Mouse (Mus musculus) megakaryocyte-erythroid progenitor cell, adult 5-6 weeks (primary cell): ENCODE measurements at regions not wholly inside any gene's neighbourhood (a gene's known extent, or its start where the extent isn't known, plus 50 kb on each side); places are given as distances from the start of the nearest gene placed in this dataset.

Experiments
- ATAC-seq: replicated peaks from 2 replicates; pipeline ENCODE4 v1.8.0; 2016; ENCODE audit warnings: mild to moderate bottlenecking, inconsistent platforms; ENCODE audit not compliant: severe bottlenecking, poor library complexity, low FRiP score, low TSS enrichment

DNA sequence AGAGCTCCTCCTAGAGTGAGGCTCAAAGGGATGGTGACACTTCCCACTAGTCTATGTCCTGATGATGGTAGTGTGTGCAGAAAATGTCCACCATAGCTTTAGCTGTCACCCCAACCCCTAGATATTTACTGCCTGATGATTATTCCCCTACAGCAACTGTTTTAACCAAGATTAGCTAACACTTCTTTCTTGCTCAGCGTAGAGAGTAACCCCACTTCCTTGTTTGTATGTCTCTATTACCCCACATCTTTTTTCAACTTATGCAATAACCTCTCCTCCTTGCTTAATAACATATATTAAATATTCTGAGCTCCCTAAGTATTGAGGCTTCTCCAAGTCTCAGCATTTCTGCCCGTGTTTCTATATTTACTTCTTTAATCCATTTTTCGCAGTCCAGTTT is 404.2 kb upstream of the Cntn3 start:
- no peak for ATAC-seq

DNA sequence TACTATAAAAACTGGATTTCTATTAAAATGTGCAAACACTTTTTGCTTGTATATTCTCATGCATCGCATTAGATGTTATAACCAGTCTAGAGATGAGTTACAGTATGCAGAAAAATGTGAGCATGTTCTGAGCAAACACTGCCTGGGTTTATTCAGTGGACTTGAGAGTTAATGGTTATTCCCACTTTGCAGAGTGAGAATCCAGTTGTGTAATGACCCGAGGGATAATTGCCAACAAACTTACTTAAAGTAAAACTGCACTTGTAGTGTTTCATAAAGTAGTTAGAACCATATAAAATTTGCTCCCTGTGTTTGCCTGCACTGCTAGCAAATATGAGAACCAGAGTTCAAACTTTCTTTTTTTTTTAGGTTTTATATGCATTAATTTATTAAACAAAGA is 450.4 kb upstream of the Cntn3 start:
- no peak for ATAC-seq

DNA sequence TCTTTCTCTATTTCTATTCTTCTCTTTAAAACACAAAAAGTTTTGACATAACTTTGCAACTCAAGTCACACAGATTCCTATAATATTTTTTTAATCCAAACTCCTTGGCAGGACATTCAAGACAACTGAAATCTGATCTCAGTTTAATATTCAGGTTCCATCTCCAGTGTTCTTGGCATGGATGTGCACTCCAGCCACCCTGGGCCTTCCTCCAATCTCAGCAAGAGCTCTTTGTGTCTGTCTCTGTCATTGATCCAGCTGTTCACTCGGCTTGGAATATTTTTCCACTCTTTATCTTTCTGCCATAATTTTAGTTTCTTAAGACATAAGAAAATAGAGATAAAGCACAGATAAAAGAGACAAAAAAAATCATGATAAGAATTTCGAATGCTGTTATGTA is 451.1 kb upstream of the Cntn3 start:
- no peak for ATAC-seq

DNA sequence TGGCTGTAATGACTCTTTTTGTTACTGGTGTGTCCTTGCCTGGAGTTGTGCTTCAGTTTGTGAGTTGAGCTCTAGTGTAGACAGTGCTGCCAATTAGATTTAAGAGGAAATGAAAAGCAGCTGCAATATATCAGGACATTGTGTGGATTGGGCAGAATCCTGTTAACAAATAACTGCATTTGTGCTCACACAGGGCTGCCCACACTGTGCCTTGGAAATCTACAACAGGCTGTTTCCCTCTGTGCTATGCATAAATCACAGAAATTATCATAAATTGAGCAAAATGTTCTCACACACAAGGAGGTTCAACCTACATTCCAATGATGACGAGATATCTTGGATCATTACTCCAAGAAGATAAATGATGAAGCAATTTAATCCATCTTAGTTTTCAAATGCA is 455.2 kb upstream of the Cntn3 start:
- no peak for ATAC-seq

DNA sequence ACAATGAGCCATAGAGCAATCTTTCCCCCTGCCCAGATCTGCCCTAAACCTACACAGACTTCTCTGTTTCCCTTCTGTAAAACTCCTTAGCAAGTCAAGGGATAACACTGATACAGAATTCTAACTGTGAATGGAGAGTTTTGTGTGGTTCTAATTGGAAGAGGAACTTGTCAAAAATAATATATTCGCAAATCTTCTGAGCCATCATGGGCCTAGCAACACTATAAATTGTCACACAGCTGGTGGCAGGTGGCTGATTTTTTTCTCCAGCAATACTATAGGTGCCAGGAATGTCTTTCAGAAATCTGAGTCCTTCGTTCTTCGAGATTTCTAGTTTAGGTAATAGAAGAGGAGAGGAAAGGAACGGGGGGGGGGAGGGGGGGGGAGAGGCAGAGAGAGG is 460.5 kb upstream of the Cntn3 start:
- ATAC-seq: no peak

DNA sequence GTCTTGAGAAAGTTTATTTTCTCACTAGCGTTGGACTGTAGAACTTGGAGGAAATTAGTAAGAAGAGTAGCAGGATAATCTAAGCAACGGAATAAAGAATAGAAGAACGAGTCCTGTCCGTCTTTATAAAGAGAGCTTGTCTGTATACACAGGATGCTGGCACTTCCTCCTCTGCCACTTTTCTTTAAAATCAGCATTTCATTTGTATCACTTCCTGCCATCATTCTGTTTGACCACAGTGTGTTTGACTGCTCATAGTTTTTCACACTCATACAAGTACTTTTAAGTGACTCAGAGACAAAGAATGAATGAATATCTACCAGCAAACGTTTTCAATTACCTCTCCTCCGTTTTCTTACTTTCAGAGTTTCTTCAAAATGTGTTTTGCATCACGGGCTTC is 461.0 kb upstream of the Cntn3 start:
- ATAC-seq: no peak

DNA sequence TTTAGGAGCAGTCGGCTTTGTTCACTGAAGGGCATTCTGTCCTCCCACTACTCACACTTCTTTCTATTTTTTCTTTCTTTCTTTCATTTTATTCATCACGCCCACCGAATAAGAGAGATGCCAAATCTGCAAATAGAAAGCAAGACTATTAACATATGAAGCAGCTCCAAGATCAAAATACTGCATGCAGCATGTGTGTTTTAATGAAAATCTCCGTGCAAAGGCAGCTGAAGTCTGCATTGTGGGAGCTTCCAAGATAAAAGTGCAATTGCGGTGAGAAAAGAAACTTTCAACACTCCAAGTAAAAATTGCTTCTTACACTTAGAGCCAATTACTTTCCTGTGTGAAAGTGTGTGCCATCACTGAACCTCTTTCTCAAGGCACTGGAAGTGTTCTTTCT is 449.8 kb upstream of the Chl1 start:
- ATAC-seq: no peak

DNA sequence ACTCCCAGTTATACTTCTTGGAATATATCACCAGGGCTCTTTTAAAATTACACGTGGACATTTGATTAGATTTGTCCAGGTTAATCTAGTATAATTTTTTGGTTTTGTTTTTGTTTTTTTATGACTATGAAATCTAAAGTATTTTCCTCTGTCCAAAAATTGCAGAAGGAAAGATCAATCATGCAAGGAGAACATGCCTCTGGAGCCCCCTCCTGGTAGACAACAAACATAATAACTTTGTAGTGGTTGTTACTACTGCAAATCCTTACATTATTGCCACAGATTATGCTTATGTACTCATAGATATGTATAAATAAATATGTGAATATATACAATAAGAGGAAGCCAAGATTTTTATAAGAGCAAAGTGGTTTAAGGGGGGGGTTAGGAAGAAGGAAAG is 404.2 kb upstream of the Chl1 start:
- no peak for ATAC-seq

DNA sequence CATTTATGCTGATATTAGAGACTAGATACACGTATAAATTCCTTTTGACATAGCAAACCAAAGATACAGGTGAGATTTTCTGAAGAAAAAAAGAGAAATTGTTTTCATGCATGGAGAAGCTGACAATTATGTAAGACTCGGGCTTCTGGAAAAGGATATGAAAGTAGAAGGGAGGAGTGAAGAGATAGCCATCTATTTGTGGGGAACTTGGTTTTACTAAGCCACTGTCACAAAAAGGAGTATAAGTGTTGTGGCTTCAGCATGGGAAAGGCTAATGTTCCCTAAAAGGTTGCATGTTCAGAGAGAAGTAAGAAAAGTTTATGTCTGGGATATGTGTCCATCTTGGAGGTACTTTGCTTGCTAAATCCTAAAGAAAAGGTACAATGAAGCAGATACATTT is 390.8 kb upstream of the Chl1 start:
- ATAC-seq: no peak

DNA sequence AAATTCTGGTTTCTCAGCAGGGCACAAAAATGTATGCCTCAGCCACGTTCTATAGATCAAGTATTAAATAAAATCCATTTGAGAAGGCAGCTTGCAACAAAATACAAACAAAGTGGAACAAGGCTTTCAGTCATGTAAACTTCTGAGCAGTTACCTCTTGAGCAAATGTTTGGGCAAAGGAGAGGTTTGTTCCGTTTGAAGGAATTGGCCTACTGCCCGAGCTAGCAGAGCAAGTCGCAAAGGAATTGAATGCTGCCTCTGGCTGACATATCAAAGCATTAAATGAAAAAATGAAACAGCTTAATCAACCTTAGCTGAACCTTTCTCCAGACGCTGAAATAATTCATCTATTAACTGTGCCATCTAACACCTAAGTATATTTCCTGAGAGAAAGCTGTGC is 369.5 kb upstream of the Chl1 start:
- ATAC-seq: no peak

DNA sequence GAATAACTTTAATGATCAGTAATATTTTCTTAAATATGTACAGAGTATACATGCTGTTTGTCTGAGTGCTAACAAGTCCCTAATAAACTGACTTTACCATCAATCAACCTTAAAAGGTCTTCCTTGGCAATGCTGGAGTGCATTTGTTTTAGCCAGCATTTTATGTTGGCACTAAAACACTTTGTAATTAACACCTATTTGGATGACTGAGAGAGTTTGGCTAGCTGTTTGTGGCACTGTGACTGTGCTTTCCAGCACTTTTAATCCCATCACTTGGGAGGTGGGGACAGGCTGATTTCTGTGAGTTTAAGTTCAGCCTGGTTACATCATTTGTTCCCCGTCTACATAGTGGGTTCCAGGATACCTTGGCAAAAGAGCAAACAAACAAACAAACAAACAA is 332.5 kb upstream of the Chl1 start:
- ATAC-seq: no peak

DNA sequence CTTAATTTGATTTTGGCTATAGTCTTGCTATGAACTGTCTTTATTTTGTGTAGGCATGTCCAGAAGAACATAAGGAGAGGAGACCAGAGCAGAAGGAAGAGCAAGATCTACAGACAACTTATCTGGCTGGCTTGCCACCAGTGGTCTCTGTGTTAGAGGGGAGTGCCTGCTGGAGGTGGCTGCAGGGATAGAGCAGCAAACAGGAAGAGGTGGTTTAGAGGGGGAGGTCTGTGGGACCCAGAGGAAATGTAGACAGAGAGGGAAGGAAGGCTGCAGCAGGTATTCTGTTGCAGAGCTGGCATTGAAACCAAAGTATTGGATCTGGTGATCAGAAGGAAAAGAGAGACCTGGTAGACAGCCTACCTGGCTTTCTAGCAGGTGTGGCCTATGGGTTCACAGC is 327.0 kb upstream of the Chl1 start:
- ATAC-seq: no peak

DNA sequence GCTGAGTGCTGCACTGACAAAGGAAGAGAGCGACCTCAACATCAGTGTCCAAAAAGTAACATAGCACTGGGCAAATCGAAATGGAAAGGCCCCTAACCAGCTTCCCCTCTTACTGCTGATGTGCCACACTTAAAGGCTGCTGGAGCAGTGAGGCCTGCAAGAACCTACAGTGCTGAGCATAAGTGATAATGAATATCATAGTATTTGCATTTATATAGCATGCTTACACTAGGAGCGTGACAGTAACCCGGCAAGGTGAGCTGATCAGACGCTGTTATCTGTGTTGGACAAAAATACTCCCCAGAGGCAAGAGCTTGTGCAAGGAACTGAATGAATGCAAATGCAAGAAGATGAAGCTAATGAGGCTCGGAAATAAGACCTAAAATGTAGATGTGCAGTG is 313.5 kb upstream of the Chl1 start:
- ATAC-seq: no peak

DNA sequence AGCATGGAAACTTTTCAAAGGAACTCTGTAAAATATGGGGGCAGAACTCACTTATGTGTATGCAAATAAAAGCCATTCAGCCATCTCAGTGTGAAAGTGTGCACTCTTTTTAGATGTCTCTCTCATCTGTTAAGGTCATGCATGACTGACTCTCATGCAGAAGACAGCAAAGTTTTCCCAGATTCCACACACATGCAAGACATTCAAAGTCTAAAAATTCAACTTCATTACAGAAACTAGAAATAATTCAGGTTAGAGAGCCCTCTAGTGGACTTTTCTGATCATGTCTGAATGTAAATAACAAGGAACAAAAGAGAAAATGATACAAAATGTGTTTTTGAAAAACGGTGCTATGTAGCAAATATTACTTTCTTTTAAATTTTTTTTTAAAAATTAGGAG is 308.8 kb upstream of the Chl1 start:
- ATAC-seq: no peak

DNA sequence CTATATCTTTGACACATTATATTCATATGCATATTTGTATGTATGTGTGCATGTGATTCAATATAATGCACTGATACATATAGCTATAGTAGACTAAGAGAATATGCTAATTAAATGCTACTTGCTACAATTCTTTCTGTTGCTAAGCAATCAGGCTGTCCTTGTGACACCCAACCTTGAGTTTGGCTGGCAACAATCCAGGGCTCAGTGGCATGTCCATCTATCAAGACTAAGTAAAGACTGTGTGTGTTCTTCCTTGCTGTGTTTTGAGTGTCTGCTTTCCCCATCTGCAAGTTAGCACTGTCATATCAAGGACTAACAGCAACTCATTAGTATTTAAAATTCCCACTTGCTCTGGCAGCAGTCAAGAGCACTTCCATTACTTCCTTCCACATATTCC is 301.2 kb upstream of the Chl1 start:
- no peak for ATAC-seq

DNA sequence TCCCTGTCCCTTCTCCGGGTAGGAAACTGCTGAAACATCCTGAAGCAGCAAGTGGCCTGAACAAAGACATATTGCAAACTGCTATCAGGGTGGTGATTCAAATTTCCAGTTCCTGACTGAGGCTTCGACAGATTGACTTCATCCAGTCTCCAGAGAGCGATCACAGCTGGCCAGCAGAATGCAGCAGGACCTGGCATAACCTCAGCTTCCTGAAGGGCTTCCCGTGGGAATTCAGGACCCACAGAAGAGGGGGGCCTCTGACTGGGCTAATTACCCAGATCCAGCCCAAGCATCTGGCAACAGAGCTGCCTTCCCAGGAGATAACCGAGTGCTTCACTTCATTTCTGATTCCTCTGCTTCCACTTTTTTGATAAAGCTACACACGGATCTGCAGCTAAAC is 297.2 kb upstream of the Chl1 start:
- no peak for ATAC-seq

DNA sequence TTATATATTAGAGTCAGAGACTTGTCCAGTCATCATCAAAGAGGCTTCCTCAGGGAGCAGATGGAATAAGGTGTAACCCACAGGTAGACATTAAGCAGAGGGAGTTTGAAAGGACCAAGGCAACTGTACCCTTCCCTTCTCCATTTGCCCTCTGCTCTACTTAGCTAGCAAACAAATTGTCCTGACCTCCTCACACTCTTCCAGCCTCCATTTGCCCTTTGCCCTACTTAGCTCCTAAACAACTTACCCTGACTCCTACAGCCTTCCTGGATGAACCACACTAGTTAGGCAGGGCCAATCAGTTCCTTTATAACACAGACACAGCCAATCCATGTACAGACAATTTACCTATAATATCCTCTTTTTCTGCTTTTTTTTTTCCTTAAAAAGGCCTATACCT is 273.5 kb upstream of the Chl1 start:
- no peak for ATAC-seq

DNA sequence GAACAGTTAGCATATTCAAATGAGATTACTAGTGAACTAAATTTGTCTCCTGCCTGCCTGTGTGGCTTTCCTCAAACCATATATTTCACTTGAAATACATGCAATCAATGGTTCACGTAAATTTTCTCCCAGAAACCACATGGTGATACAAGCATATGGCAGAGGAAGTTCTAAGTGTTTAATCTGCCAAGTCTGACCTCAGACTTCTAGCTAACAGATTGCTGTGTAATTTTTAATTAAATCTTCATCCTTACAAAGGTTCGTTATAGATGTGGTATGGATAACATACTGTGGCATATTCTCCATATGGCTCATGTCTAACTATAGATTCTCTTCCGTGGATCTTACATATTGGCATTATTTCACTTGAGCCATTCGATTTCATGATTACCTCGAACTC is 241.4 kb upstream of the Chl1 start:
- ATAC-seq: no peak

DNA sequence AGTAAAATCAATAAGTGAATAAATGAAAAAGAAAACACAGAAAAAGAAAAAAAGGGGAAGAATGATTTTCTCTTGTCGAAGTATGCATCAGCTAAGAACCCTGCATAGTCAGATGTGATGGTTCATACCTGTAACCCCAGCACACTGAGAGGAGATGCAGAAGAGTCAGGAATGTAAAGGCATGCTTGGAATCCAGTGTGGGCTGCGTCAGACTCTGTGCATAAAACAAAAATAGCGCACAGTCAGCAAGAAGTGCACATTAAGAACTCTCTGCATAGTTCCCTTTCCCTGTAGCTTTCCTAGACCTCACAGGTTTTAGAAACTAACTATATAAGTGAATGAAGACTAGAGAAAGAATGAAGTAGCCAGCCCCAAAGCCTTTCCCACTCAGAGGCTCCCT is 238.2 kb upstream of the Chl1 start:
- no peak for ATAC-seq

DNA sequence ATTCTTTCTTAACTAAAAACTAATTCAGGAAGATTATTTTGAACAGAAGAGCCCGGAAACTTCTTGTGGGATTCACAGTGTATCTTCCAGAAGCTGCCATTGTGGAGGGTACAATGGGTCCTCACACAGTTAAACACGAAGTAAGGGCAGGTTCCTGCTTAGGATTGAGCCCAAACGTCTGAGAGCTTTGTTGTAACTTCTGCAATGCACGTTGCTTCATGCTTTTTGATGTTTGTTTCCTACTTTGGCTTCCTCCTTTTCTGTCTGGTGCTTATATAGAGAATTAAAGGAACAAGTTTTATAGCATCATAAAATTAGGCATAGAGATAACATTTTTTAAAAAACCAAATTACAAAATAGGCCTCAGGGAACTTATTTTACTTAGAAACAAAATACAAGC is 235.3 kb upstream of the Chl1 start:
- ATAC-seq: no peak

DNA sequence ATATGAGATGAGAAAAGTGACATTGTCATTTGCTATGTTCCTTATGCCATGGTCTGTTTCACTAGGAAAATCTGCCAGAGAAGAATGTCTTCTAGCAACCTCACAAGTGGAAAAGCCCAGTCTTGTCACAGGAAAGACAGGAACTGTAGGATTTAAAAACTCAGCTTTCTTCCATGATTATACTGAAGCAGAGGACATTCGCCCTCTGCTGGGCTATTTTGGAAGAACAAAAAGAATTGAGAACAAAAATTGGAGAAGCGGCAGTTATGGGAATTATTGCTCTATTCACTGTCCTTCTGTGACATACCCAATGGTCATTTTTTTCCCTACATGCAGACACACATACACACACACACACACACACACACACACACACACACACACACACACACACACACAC is 234.9 kb upstream of the Chl1 start:
- ATAC-seq: no peak

DNA sequence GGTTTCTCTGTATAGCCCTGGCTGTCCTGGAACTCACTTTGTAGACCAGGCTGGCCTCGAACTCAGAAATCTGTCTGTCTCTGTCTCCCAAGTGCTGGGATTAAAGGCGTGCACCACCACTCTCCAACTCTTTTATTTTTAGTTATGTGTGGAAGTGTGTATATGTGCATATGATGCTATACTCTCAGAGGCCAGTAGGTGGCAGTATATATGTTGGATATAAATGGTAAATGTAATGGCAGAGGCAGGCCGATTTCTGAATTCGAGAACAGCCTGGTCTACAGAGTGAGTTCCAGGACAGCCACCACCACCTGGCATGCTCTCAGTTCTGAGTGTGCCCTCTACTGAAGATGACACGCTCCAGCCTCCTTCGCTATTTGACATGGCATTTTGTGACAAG is 214.4 kb upstream of the Chl1 start:
- ATAC-seq: peak; percentile 73
